Mouse (Mus musculus): Measurements from ENCODE around the gene Mta1. TPM values are rescaled to one million over a fixed set of nuclear protein-coding genes. Genes with fewer than 3 reads are reported as not detected.
A peak's percentile ranks its signal among the peaks of the same experiment; 100 is the strongest.

Mta1 gene
- total and polyA plus RNA-seq, 3 experiments, result 48.5 to 489 (median 277) TPM

GRCm38 (mm10) chr12:113073420-113074328 is 24.4 kb upstream of the Mta1 start:
- Histone ChIP-seq H3K27me3 (ENCODE audit: insufficient read depth, low read length) (peaks cover 11% of the 10 kb centered on the region), H3K9me3 (replicated peaks) (no peaks in the 10 kb centered on the region), H3K4me1 (ENCODE audit: insufficient read depth, low read depth, low read length) (peaks cover 12% of the 10 kb centered on the region), H3K36me3 (replicated peaks) (peaks cover 37% of the 10 kb centered on the region), H3K4me3 (ENCODE audit: low read depth, low read length) (no peak overlapping the region)
- DNase-seq (ENCODE audit: low spot score), result no peak
- ATAC-seq (ENCODE audit: extremely low read depth, insufficient number of reproducible peaks, low FRiP score, poor library complexity, severe bottlenecking), result no peak
- TF ChIP-seq GATA1 (IDR thresholded peaks at IDR 0.05; ENCODE audit: borderline replicate concordance, low read length) (no peak), GATA2 (IDR thresholded peaks at IDR 0.05; ENCODE audit: borderline replicate concordance, low read depth, low read length) (no peak), TAL1 (conservative IDR thresholded peaks at IDR 0.05; ENCODE audit: low read depth, low read length) (no peak), CTCF (IDR thresholded peaks at IDR 0.05; ENCODE audit: low read depth, low read length) (no peak), POLR2AphosphoS5 (IDR thresholded peaks at IDR 0.05; ENCODE audit: insufficient replicate concordance, low read depth, low read length) (no peak)

DNA sequence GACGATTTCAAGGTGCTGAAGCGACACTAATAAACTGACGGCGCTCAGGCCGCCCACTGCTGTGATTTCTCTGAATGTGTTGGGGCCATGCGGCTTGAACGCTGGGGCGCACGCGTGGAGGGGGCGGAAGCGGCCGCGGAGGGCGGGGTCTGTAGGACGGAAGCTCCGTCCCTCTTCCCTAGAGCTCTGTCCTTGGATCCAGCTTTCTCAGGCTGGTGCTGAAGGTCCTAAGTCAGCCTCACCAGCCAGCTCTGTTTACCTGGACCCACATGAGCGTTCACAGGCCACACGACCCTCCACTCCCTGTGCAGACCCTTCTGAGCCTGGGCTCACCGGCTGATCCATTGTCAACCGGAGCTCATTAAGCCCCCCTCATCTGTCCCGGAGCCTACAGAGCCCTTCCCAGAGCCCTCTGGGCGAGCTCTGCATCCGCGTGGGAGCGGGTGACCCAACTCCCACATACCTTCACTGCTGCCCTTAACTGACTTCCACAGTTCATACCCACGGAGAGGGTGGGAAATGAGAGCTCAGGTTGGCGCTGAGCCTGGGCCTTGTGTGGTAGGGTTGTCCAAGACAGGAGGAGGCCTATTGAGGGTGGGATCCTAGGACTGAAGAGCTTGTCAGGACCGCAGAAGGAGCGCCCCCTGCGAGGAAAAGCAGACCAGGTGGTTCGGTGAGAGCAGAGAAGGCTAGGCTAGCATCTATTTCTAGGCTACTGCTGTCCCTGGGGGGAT is 23.6 kb upstream of the Mta1 start, which contains the start of gene Tex22:
TSS of gene Tex22 (plus strand) at position 174 of the 734 bp plus-strand sequence.
- peaks cover 29% of the 10 kb centered on the region for H3K36me3 ChIP-seq (replicated peaks)
- peaks cover 17% of the 10 kb centered on the region for H3K27me3 ChIP-seq (ENCODE audit: insufficient read depth, low read length)
- no peak within 1 kb of the TSS for H3K4me3 ChIP-seq (ENCODE audit: low read depth, low read length)
- no peaks in the 10 kb centered on the region for H3K9me3 ChIP-seq (replicated peaks)
- H3K4me1 ChIP-seq (ENCODE audit: insufficient read depth, low read depth, low read length), result peaks cover 12% of the 10 kb centered on the region
- DNase-seq (ENCODE audit: low spot score) (no peak), ATAC-seq (ENCODE audit: extremely low read depth, insufficient number of reproducible peaks, low FRiP score, poor library complexity, severe bottlenecking) (no peak)
- TF ChIP-seq POLR2AphosphoS5 (IDR thresholded peaks at IDR 0.05; ENCODE audit: insufficient replicate concordance, low read depth, low read length) (no peak), CTCF (IDR thresholded peaks at IDR 0.05; ENCODE audit: low read depth, low read length) (no peak), GATA1 (IDR thresholded peaks at IDR 0.05; ENCODE audit: borderline replicate concordance, low read length) (no peak), GATA2 (IDR thresholded peaks at IDR 0.05; ENCODE audit: borderline replicate concordance, low read depth, low read length) (no peak), TAL1 (conservative IDR thresholded peaks at IDR 0.05; ENCODE audit: low read depth, low read length) (no peak)

- Histone ChIP-seq H3K4me3 (ENCODE audit: low read depth, low read length) (no peak overlapping the region), H3K9me3 (replicated peaks) (no peaks in the 10 kb centered on the region), H3K36me3 (replicated peaks) (peaks cover 23% of the 10 kb centered on the region), H3K27me3 (ENCODE audit: insufficient read depth, low read length) (peaks cover 20% of the 10 kb centered on the region), H3K4me1 (ENCODE audit: insufficient read depth, low read depth, low read length) (peaks cover 12% of the 10 kb centered on the region)
- DNase-seq (ENCODE audit: low spot score) (peak; percentile 92), ATAC-seq (ENCODE audit: extremely low read depth, insufficient number of reproducible peaks, low FRiP score, poor library complexity, severe bottlenecking) (peak; percentile 91)
- TF ChIP-seq GATA1 (IDR thresholded peaks at IDR 0.05; ENCODE audit: borderline replicate concordance, low read length) (no peak), CTCF (IDR thresholded peaks at IDR 0.05; ENCODE audit: low read depth, low read length) (peak; percentile 97; the same call in 1 of the 2 replicates)
Measured at GRCm38 (mm10) chr12:113075063-113075454, 23.0 kb upstream of the Mta1 start.

GRCm38 (mm10) chr12:113075486-113075885 is 22.6 kb upstream of the Mta1 start:
- H3K27me3 ChIP-seq (ENCODE audit: insufficient read depth, low read length), result peaks cover 23% of the 10 kb centered on the region
- no peaks in the 10 kb centered on the region for H3K9me3 ChIP-seq (replicated peaks)
- TF ChIP-seq POLR2AphosphoS5 (IDR thresholded peaks at IDR 0.05; ENCODE audit: insufficient replicate concordance, low read depth, low read length), result no peak
- no peak for TF ChIP-seq GATA2 (IDR thresholded peaks at IDR 0.05; ENCODE audit: borderline replicate concordance, low read depth, low read length)
- no peak for TF ChIP-seq GATA1 (IDR thresholded peaks at IDR 0.05; ENCODE audit: borderline replicate concordance, low read length)
- no peak for TF ChIP-seq CTCF (IDR thresholded peaks at IDR 0.05; ENCODE audit: low read depth, low read length)
- TF ChIP-seq TAL1 (conservative IDR thresholded peaks at IDR 0.05; ENCODE audit: low read depth, low read length), result no peak
- peaks cover 19% of the 10 kb centered on the region for H3K36me3 ChIP-seq (replicated peaks)
- no peak for ATAC-seq (ENCODE audit: extremely low read depth, insufficient number of reproducible peaks, low FRiP score, poor library complexity, severe bottlenecking)
- no peak for DNase-seq (ENCODE audit: low spot score)
- no peak overlapping the region for H3K4me3 ChIP-seq (ENCODE audit: low read depth, low read length)
- peaks cover 12% of the 10 kb centered on the region for H3K4me1 ChIP-seq (ENCODE audit: insufficient read depth, low read depth, low read length)

DNA sequence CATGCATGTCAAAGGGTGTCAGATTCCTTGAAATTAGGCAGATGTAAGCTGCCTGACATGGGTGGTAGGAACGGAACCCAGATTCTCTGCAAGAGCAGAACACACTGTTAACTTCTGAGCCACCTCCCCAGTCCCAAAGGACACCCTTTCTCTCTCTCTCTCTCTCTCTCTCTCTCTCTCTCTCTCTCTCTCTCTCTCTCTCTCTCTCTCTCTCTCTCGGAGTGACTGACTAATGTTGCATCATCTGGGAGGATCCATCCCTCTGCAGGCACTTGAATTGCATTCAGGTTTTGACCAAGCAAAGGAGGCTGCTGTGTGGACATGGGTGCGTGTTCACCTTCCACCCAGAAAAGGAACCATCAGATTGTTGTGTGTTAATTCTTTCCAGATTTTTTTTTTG is 10.8 kb upstream of the Mta1 start:
- H3K27me3 ChIP-seq (ENCODE audit: insufficient read depth, low read length), result peaks cover 90% of the 10 kb centered on the region
- no peaks in the 10 kb centered on the region for H3K9me3 ChIP-seq (replicated peaks)
- no peak for ATAC-seq (ENCODE audit: extremely low read depth, insufficient number of reproducible peaks, low FRiP score, poor library complexity, severe bottlenecking)
- no peak for TF ChIP-seq TAL1 (conservative IDR thresholded peaks at IDR 0.05; ENCODE audit: low read depth, low read length)
- TF ChIP-seq GATA2 (IDR thresholded peaks at IDR 0.05; ENCODE audit: borderline replicate concordance, low read depth, low read length), result no peak
- no peak for TF ChIP-seq CTCF (IDR thresholded peaks at IDR 0.05; ENCODE audit: low read depth, low read length)
- H3K36me3 ChIP-seq (replicated peaks), result no peaks in the 10 kb centered on the region
- H3K4me3 ChIP-seq (ENCODE audit: low read depth, low read length), result no peak overlapping the region
- H3K4me1 ChIP-seq (ENCODE audit: insufficient read depth, low read depth, low read length), result no peaks in the 10 kb centered on the region
- DNase-seq (ENCODE audit: low spot score), result no peak

GRCm38 (mm10) chr12:113088026-113088425 is 10.1 kb upstream of the Mta1 start:
- no peak for ATAC-seq (ENCODE audit: extremely low read depth, insufficient number of reproducible peaks, low FRiP score, poor library complexity, severe bottlenecking)
- Histone ChIP-seq H3K4me1 (ENCODE audit: insufficient read depth, low read depth, low read length) (no peaks in the 10 kb centered on the region), H3K4me3 (ENCODE audit: low read depth, low read length) (no peak overlapping the region), H3K27me3 (ENCODE audit: insufficient read depth, low read length) (peaks cover 92% of the 10 kb centered on the region), H3K9me3 (replicated peaks) (no peaks in the 10 kb centered on the region), H3K36me3 (replicated peaks) (no peaks in the 10 kb centered on the region)
- TF ChIP-seq POLR2AphosphoS5 (IDR thresholded peaks at IDR 0.05; ENCODE audit: insufficient replicate concordance, low read depth, low read length) (no peak), CTCF (IDR thresholded peaks at IDR 0.05; ENCODE audit: low read depth, low read length) (no peak), GATA2 (IDR thresholded peaks at IDR 0.05; ENCODE audit: borderline replicate concordance, low read depth, low read length) (no peak), GATA1 (IDR thresholded peaks at IDR 0.05; ENCODE audit: borderline replicate concordance, low read length) (no peak), TAL1 (conservative IDR thresholded peaks at IDR 0.05; ENCODE audit: low read depth, low read length) (no peak)
- no peak for DNase-seq (ENCODE audit: low spot score)
